Mouse (Mus musculus) neural tube, embryonic 13.5 days (tissue): ENCODE results near the gene Arl3. TPM values are rescaled to one million over a fixed set of nuclear protein-coding genes. Genes with fewer than 3 reads are reported as not detected.
A peak's percentile ranks its signal among the peaks of the same experiment; 100 is the strongest.

Source experiments
- ATAC-seq: fragments of 200-750 bp; cut with Nextera tagmentation; 2 replicates; pipeline ENCODE4 v1.8.0; 2017; ENCODE audit warnings: low read depth, mild to moderate bottlenecking, moderate TSS enrichment, moderate library complexity
- H3K27ac ChIP-seq: fragments of 300-500 bp; sonication (generic); replicated peaks from 2 replicates; pipeline ENCODE4 v1.5.1; 2015; ENCODE audit warnings: moderate library complexity, mild to moderate bottlenecking, inconsistent platforms
- H3K27me3 ChIP-seq: fragments of 300-500 bp; sonication (generic); 2 replicates; pipeline ENCODE4 v1.6.1; 2015; ENCODE audit warnings: mild to moderate bottlenecking, inconsistent platforms
- H3K36me3 ChIP-seq: fragments of 300-500 bp; sonication (generic); 2 replicates; pipeline ENCODE4 v1.6.1; 2015; ENCODE audit warnings: mild to moderate bottlenecking, inconsistent platforms
- H3K4me1 ChIP-seq: fragments of 300-500 bp; sonication (generic); replicated peaks from 2 replicates; pipeline ENCODE4 v1.6.1; 2015; ENCODE audit warnings: inconsistent platforms
- H3K4me2 ChIP-seq: fragments of 300-500 bp; sonication (generic); 2 replicates; pipeline ENCODE4 v1.6.1; 2015; ENCODE audit warnings: inconsistent platforms, mild to moderate bottlenecking, moderate library complexity
- H3K4me3 ChIP-seq: fragments of 300-500 bp; sonication (generic); 2 replicates; pipeline ENCODE4 v1.5.1; 2015; ENCODE audit warnings: mild to moderate bottlenecking, inconsistent platforms
- H3K9ac ChIP-seq: fragments of 300-500 bp; sonication (generic); 2 replicates; pipeline ENCODE4 v1.6.1; 2015; ENCODE audit warnings: moderate library complexity, mild to moderate bottlenecking, inconsistent platforms
- H3K9me3 ChIP-seq: fragments of 300-500 bp; sonication (generic); 2 replicates; pipeline ENCODE4 v1.6.1; 2016; ENCODE audit warnings: inconsistent platforms
- WGBS: fragments of 180-500 bp; shearing (Covaris S2); methylation state at CpG from one replicate; pipeline ENCODE4 v1.1.7; 2015; 5-methylcytosine and 5-hydroxymethylcytosine counted together
- polyA plus RNA-seq: library from polyadenylated mRNA; unstranded; fragments of >200 nt; fragmentation: Nextera tagmentation; extraction: Ambion mirVana; gene quantifications from 2 replicates; pipeline ENCODE4 v1.2.1, GENCODE M21; 2015

The Arl3 gene
- polyA plus RNA-seq, 1 experiment from 2014 or later: 208 TPM

- H3K4me1 ChIP-seq: peaks cover 55% of the 10 kb centered on the region
- no peaks in the 10 kb centered on the region for H3K27me3 ChIP-seq
- peak overlapping the region; percentile 69 for H3K27ac ChIP-seq
- H3K4me2 ChIP-seq: peak overlapping the region; percentile 47
- ATAC-seq: no peak
- H3K4me3 ChIP-seq: no peak overlapping the region
- peaks cover 27% of the 10 kb centered on the region for H3K36me3 ChIP-seq
- no peaks in the 10 kb centered on the region for H3K9me3 ChIP-seq
- peak overlapping the region; percentile 63 for H3K9ac ChIP-seq
- 16% methylated on average over 5 of the region's 5 CpGs for WGBS
These were observed 54.0 kb downstream of the Arl3 start for GRCm38 (mm10) chr19:46518828-46519621.

DNA sequence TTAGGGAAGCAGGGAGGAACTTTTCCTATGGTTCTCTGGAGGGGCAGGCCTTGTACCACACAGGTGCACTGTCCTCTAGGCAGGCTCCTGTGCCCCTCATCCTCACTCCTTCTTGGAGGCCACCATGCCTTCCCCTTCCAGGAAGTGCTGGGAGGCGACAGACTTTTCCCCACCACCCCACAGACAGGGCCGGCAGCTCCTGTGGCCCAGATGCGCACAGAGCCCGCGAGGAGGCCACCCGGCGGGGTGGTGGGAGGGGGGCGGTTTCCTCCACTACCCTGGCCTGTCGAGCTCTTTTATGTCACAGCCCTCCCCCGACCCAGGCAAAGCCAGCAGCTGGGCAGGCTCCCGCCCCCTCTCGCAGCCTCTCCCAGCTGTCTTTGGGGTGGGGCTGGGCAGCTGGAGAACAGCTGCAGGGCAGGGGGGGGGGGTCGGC, 54.6 kb downstream of the Arl3 start:
- Histone ChIP-seq H3K4me3 (peak overlapping the region; percentile 11; the same call in 1 of the 2 replicates), H3K9me3 (no peaks in the 10 kb centered on the region), H3K4me1 (peaks cover 49% of the 10 kb centered on the region), H3K27ac (peak overlapping the region; percentile 69), H3K27me3 (no peaks in the 10 kb centered on the region), H3K9ac (peak overlapping the region; percentile 63), H3K4me2 (peak overlapping the region; percentile 47), H3K36me3 (peaks cover 33% of the 10 kb centered on the region)
- 0% methylated on average over 12 of the region's 13 CpGs for WGBS
- ATAC-seq: peak; percentile 60

GRCm38 (mm10) chr19:46517529-46518351, 55.3 kb downstream of the Arl3 start:
- ATAC-seq: peak; percentile 57
- no peaks in the 10 kb centered on the region for H3K9me3 ChIP-seq
- H3K36me3 ChIP-seq: peaks cover 40% of the 10 kb centered on the region
- H3K4me1 ChIP-seq: peaks cover 42% of the 10 kb centered on the region
- H3K9ac ChIP-seq: peak overlapping the region; percentile 63
- H3K27ac ChIP-seq: peak overlapping the region; percentile 69
- H3K4me2 ChIP-seq: peak overlapping the region; percentile 47
- WGBS: 35% methylated on average over 10 of the region's 14 CpGs
- no peaks in the 10 kb centered on the region for H3K27me3 ChIP-seq
- no peak overlapping the region for H3K4me3 ChIP-seq

DNA sequence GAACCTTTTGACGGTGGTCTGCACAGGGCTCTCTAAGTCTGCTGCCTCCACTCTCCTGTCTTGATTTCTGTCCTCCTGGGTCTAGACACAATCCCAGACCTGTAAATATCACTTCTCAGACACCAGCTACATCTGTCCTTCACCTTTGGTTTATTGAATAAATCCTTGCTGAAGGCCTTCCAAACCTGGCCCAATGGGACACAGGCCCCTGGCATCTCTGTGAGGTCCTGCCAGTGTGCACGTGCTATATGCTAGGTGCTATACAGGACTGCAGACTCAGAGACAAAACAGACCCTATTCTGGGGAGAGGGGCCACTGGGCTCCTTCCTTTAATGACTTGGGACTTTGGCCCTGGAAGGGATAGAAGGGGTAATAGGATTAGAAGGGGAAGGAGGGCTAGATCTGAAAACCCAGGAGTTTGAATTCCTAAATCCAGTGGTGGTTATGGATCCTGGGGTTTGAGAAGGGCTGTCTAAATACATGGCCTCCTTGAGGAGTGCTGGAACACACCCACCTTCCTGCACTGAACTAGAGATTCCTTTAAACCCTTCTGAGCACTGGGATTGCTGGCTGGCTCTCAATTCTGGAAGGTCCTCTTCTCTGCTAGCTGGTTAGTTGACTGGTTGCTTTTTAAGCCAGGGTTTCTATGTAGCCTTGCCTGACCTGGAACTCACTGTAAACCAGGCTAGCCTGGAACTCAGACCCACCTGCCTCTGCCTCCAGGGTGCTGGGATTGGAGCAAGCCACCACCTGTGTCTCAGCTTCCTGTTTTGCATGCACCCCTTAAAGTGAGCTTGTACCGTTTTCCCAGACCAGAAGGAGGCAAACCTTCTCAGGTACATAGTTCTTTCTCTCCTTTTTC, 56.1 kb downstream of the Arl3 start:
- H3K4me3 ChIP-seq: no peak overlapping the region
- 67% methylated on average over 3 of the region's 3 CpGs for WGBS
- H3K27me3 ChIP-seq: no peaks in the 10 kb centered on the region
- no peak for ATAC-seq
- no peaks in the 10 kb centered on the region for H3K9me3 ChIP-seq
- H3K4me2 ChIP-seq: no peak overlapping the region
- peaks cover 48% of the 10 kb centered on the region for H3K36me3 ChIP-seq
- H3K4me1 ChIP-seq: peaks cover 34% of the 10 kb centered on the region
- H3K9ac ChIP-seq: no peak overlapping the region
- H3K27ac ChIP-seq: peak overlapping the region; percentile 69

DNA sequence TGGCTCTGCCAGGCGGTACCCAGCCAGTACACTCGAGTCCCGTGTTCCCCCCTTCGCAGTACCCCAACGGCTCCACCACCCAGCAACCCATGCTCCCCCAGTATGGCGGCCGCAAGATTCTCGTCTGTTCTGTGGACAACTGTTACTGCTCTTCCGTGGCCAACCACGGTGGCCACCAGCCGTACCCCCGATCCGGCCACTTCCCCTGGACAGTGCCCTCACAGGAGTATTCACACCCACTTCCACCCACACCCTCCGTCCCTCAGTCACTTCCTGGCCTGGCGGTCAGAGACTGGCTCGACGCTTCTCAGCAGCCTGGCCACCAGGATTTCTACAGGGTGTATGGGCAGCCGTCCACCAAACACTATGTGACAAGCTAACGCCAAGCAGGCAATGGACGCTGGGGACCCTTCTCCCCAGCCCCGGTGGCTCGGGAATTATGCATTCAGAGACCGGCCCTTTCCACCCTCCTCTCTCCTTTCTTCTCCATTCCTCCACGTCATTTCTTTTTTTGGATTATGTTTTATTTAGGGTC, 57.6 kb downstream of the Arl3 start:
- H3K36me3 ChIP-seq: peaks cover 63% of the 10 kb centered on the region
- no peaks in the 10 kb centered on the region for H3K9me3 ChIP-seq
- no peak overlapping the region for H3K27ac ChIP-seq
- H3K27me3 ChIP-seq: no peaks in the 10 kb centered on the region
- H3K4me1 ChIP-seq: peaks cover 41% of the 10 kb centered on the region
- no peak for ATAC-seq
- H3K4me3 ChIP-seq: no peak overlapping the region
- no peak overlapping the region for H3K9ac ChIP-seq
- 92% methylated on average over 24 of the region's 24 CpGs for WGBS
- H3K4me2 ChIP-seq: no peak overlapping the region

- Histone ChIP-seq H3K4me2 (no peak overlapping the region), H3K27ac (no peak overlapping the region), H3K4me3 (no peak overlapping the region), H3K27me3 (no peaks in the 10 kb centered on the region), H3K9ac (no peak overlapping the region), H3K4me1 (peaks cover 50% of the 10 kb centered on the region), H3K36me3 (peaks cover 72% of the 10 kb centered on the region), H3K9me3 (no peaks in the 10 kb centered on the region)
- 85% methylated on average over 12 of the region's 12 CpGs for WGBS
- ATAC-seq: no peak
These were observed 58.6 kb downstream of the Arl3 start for GRCm38 (mm10) chr19:46514387-46514786.

GRCm38 (mm10) chr19:46511263-46511662, 61.7 kb downstream of the Arl3 start:
- WGBS: 89% methylated on average over 10 of the region's 10 CpGs
- peaks cover 51% of the 10 kb centered on the region for H3K4me1 ChIP-seq

GRCm38 (mm10) chr19:46510824-46511223, 62.2 kb downstream of the Arl3 start:
- H3K27ac ChIP-seq: no peak overlapping the region
- peaks cover 55% of the 10 kb centered on the region for H3K4me1 ChIP-seq
- H3K4me3 ChIP-seq: no peak overlapping the region
- no peak for ATAC-seq
- no peaks in the 10 kb centered on the region for H3K9me3 ChIP-seq
- 70% methylated on average over 3 of the region's 3 CpGs for WGBS
- no peak overlapping the region for H3K4me2 ChIP-seq
- H3K27me3 ChIP-seq: no peaks in the 10 kb centered on the region
- peaks cover 94% of the 10 kb centered on the region for H3K36me3 ChIP-seq
- H3K9ac ChIP-seq: no peak overlapping the region

More at GRCm38 (mm10) chr19:46511263-46511662, 61.7 kb downstream of the Arl3 start:
- Histone ChIP-seq H3K27me3 (no peaks in the 10 kb centered on the region), H3K9ac (no peak overlapping the region), H3K27ac (no peak overlapping the region), H3K9me3 (no peaks in the 10 kb centered on the region), H3K4me3 (no peak overlapping the region), H3K36me3 (peaks cover 93% of the 10 kb centered on the region), H3K4me2 (no peak overlapping the region)
- ATAC-seq: no peak

DNA sequence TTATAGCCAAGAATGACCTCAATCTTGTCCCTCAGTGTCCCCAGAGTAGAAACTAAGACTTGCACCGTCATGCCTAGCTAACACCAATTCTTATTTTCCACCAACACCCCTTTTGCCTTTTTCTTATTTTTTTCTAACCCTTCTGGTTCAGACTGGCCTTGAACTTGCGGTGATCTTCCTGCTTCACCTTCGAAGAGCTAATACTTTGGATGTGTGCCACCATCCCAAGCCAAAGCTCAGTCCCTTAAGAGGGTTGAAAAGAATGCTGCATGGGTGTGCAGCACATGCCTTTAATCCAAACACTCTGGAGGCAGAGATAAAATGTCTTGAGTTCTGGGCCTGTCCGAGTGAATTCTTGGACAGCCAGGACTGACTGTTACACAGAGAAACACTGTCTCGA, 62.6 kb downstream of the Arl3 start:
- WGBS: 81% methylated on average over 5 of the region's 5 CpGs
- H3K4me3 ChIP-seq: no peak overlapping the region
- H3K27ac ChIP-seq: peak overlapping the region; percentile 18; the same call in 1 of the 2 replicates
- peaks cover 60% of the 10 kb centered on the region for H3K4me1 ChIP-seq
- no peaks in the 10 kb centered on the region for H3K27me3 ChIP-seq
- no peak overlapping the region for H3K9ac ChIP-seq
- no peaks in the 10 kb centered on the region for H3K9me3 ChIP-seq
- H3K36me3 ChIP-seq: peaks cover 92% of the 10 kb centered on the region
- no peak overlapping the region for H3K4me2 ChIP-seq
- ATAC-seq: no peak

GRCm38 (mm10) chr19:46509736-46510135, 63.3 kb downstream of the Arl3 start:
- Histone ChIP-seq H3K4me3 (no peak overlapping the region), H3K4me2 (peak overlapping the region; percentile 99; the same call in 1 of the 2 replicates), H3K36me3 (peaks cover 90% of the 10 kb centered on the region), H3K9ac (no peak overlapping the region), H3K9me3 (no peaks in the 10 kb centered on the region), H3K27me3 (no peaks in the 10 kb centered on the region), H3K4me1 (peaks cover 66% of the 10 kb centered on the region), H3K27ac (0 out of 2 replicates have a peak overlapping the region, but pooled peaks have one; percentile 18)
- WGBS: 74% methylated on average over 4 of the region's 4 CpGs
- no peak for ATAC-seq

GRCm38 (mm10) chr19:46509202-46509601, 63.8 kb downstream of the Arl3 start:
- Histone ChIP-seq H3K36me3 (peaks cover 84% of the 10 kb centered on the region), H3K9ac (peak overlapping the region; percentile 100), H3K4me1 (peaks cover 72% of the 10 kb centered on the region), H3K9me3 (no peaks in the 10 kb centered on the region), H3K4me2 (peak overlapping the region; percentile 99), H3K27ac (0 out of 2 replicates have a peak overlapping the region, but pooled peaks have one; percentile 90), H3K27me3 (no peaks in the 10 kb centered on the region), H3K4me3 (no peak overlapping the region)
- ATAC-seq: no peak
- 73% methylated on average over 3 of the region's 3 CpGs for WGBS
